Mouse (Mus musculus) heart, postnatal 25 days (tissue): ENCODE data around the gene Slco3a1. TPM values are rescaled to one million over a fixed set of nuclear protein-coding genes. Genes with fewer than 3 reads are reported as not detected.

Experiments used
- DNase-seq: peaks from one replicate; pipeline ENCODE4 v3.0.0; 2022; ENCODE audit warnings: low spot score
- intact Hi-C: fragments of 180-260 bp; cut with DNase I; formaldehyde crosslinking; loops from one replicate; pipeline ENCODE4 v1.15.1; 2025
- total RNA-seq, 2 experiments: library from RNA; stranded (reverse); gene quantifications; 2 replicates each; pipeline ENCODE4 v1.2.3; 2021

Slco3a1 gene
- 100 to 1,000 TPM in 1 of 2 experiments, 10 to 100 TPM in 1; 95.3 to 105 TPM for total RNA-seq

DNA sequence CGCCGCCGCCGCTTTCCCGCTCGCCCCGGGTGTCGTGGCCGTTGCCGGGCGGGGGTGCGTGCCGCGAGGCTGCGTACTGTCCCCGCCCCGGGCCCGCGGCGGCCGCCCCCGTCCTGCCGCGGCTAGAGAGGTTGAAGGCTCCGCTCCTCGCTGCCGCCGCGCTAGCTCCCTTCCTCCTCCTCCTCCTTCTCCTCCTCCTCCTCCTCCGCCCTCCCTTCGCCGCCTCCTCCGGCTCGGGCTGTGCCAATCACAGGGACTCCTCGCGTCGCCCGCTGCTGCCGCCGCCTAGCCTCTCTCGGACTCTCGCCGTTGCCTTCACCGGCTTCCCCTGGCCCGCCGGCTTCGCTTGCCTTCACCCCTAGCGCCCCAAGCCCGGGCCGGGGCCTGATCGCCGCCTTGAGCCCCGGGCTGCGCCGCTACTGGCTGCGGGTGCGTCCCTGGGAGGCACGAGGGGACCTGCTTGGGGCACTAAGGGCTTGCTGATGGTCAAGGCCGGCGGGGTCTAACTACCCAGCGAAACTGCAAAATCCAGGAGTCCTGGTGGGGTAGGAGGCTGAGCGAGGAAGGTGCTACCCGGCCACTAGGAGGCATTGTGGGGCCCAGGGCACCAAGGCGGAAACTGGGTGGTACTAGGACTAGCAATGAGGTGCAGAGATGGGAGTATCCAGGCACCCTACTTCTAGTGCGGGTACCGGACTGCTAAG, at the start of gene Slco3a1:
TSS of gene Slco3a1 (minus strand) at position 173 of the 704 bp plus-strand sequence.
- DNase-seq: peak; percentile 72

DNA sequence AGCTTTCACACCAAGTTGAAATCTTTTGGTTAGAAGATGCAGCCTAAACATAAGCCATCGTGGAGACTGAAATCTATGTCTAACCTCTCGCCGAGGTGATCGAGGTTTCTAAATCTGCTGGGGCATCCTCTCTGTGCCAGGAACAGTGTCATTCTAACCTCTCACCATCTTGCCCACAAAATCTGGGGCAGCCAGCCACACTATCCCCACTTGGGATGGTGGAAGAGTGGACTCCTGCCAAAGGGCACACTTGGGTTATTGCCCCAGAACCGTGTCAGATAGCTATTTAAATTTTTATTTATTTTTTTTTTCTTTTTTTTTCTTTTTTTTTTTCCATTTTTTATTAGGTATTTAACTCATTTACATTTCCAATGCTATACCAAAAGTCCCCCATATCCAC, 46.4 kb upstream of the Slco3a1 start:
- intact Hi-C loops: no loop called here
- DNase-seq: no peak

More for the DNA sequence above, at the start of gene Slco3a1:
- intact Hi-C loops: loop anchor here (2.0 to 10.0 kb wide), 6 partner anchors 82 to 558 kb away; no protein-coding TSS in a partner anchor

DNA sequence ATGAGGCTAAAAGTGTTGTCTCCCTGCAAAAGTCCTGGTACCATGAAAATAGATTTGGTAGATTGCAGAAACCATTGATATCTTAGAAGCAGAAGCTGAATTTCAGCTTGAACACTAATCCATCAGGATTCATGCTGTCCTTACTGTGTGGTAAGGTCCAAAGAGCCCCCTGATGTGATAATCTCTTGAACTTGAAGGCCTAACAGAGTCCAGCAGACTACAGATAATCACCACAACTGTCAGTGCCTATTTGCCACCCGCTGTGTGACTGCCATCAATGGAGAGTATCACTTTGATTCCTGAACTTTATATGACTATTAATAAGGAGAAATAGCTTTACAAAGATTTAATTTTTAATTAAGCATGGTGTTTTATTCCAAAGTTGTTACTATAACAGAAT, 24.8 kb upstream of the Slco3a1 start:
- no peak for DNase-seq
- intact Hi-C loops: no loop called here

DNA sequence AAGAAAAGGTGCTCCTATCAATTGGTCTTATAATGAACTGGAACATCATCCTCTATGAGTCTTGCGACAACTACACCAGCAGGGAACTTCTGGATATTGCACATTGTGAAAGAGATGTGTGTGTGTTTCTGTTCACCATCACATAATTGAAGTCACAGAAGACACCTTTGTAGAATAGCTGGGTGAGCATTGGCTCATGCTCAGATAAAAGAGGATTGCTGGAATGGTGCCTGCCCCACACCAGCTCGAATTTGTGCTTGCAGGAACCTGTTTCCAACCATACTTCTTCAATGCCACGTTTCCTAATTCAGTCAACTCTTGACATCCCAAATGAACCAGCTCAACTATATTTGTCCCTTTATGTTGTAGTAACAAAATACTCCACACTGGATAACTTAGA, 21.1 kb upstream of the Slco3a1 start:
- no peak for DNase-seq
- intact Hi-C loops: no loop called here

DNA sequence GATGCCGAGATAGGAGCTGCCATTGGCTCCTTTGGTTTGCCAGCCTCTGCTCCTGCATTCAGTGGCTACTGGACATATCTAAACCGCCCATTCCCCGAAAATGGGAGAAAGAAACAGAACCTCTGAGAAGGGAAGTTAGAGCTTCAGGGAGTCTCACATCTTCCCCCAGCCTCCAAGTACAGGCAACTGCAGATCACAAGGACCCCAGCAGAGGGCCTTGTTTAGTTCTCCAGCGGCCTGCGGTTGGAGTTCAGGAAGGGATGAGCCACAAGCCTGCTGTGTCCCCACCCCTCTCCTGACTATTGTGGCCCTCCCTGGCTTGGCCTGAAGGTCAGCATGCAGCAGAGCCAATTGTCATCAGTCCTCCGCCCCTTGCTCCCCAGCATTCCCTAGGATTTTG, 836 bp upstream of the Slco3a1 start:
- DNase-seq: peak; percentile 42
- intact Hi-C loops: loop anchor here (2.0 to 10.0 kb wide), 5 partner anchors 129 to 557 kb away; no protein-coding TSS in a partner anchor

DNA sequence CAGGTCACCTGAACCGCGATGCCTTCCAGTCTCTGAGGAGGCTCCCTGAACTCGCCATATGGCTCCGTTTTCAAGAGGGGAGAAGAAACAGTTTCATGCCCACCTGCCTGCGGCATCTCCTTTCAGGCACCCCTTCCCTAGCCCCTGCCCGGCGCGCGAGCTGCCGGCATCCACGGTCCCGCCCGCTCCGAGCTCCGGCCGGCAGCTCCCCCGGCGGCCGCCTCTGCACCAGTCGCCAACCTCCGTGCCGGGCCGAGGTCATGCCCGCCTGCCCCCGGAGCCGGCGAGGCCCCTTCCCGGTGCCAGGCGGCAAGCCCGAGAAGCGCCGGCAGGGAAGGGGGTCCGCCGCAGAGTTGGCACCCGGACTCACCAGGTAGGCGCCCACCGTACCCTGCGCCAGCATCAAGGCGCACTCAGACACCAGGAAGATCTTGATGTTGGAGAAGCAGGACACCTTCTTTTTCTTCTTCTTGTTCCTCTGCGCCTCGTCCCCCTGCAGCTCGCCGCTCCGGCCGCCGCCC, 479 bp downstream of the Slco3a1 start:
- intact Hi-C loops: loop anchor here (2.0 to 10.0 kb wide), 4 partner anchors 82 to 311 kb away; no protein-coding TSS in a partner anchor
- peak; percentile 17 for DNase-seq

DNA sequence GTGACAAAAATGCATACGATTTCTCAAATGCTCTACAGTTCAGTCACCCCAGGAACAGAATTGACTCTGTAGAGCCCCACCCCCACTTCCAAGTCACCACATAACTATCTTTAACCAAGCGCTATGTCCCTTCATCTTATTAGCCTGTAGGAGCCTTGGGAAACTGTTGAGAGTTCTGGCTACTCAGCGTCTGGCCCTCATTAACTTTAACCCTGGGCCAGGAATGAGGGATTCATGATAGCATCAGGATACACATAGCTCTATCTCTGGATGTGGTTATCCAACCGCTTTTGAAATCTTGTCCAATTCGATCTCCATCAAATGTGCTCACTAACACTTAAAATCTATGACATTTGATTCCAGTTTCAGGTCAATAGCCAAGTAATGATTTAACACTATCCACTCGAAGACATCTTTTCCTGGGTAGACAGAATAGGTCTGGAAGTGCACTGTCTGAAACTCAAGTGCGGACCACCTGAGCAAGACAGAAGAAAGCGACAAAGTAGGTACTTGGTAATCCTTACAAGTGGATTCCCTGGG, 1.4 kb downstream of the Slco3a1 start:
- intact Hi-C loops: loop anchor here (5.0 to 10.0 kb wide), 2 partner anchors 81 to 312 kb away; no protein-coding TSS in a partner anchor
- no peak for DNase-seq

DNA sequence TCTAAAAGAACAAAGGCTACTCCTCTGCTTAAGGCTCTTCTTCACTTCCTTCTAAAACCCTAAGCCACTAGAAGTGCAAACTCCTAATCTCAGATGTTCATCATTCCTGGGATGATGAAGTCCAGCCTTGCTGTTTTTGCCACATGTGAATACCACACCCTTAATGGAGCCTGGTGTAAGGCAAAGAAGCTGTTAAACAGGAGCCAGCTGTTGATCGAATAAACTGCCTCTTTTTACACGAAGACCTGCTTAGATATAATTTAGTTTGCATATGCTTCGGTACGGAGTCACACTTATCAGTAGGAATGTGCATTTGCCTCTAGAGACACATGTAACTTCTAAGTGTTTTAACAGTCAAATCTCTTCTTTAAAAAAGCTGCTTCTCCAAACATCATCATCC, 2.0 kb downstream of the Slco3a1 start:
- DNase-seq: no peak
- intact Hi-C loops: loop anchor here (5.0 to 10.0 kb wide), 2 partner anchors 80 to 312 kb away; no protein-coding TSS in a partner anchor

DNA sequence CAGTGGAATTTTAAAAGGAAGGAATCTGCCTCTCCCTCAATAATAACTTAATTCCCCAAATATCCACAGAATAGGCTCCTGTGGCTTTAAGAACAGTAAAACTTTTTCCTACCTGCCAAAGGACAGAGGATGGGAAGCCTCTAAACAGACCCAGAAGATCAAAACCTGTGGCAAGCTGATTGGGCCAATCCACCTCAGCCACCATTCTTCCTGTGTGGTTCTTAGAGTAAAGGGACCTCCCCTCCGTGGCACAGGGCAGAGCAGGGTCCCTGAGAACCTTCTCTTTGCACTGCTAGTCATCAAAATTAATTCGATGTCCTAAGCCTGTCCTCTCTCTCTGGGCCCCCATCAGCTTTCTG, 2.6 kb downstream of the Slco3a1 start:
- DNase-seq: no peak
- intact Hi-C loops: loop anchor here (5.0 to 10.0 kb wide), 2 partner anchors 80 to 313 kb away; no protein-coding TSS in a partner anchor

DNA sequence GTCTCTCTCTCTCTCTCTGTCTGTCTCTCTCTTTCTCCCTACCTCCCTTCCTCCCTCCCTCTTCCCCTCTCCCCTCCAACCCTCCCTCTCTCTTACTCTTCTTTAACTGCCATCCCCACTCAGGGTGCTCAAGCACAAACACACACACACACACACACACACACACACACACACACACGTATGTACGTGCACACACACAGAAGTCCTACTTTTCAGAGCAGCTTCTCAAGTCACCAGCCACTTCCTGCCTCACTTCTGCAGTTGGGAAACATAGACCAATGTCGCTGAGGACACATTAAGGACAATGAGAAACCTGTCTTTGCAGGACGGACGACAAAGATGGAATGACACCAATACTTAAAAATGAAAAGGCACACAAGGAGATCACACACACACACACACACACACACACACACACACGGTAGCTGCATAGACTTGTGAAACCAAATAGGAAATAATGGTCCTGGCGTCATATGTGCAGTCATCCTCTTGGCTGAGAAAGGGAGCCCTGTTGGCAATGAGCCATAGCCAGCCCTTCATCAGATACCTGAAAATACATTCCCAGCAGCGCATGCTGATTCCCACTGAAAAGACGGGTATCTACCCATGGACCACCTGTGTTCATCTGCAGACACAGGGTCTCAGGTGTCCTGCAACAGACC, 3.1 kb downstream of the Slco3a1 start:
- intact Hi-C loops: loop anchor here (5.0 to 10.0 kb wide), 2 partner anchors 79 to 313 kb away; no protein-coding TSS in a partner anchor
- no peak for DNase-seq

DNA sequence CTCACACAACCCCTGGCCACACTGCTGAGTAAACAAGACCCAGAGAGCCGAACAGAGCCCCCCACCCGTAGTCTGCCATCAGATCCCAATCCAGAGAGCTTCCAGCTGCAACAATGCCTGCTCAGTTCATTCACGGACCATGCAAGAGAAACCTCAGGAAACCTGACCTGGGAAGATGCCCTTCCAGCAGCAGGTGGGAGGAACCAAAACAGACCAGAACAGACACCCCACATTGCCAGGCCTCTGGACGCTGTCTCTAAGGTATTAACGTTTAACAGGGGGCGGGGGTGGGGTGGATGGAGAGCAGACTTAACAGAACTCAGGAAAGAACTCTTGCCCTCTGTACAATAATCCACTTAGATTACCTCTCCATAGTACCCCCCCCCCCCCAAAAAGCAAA, 4.9 kb downstream of the Slco3a1 start:
- no peak for DNase-seq
- intact Hi-C loops: loop anchor here (5.0 to 10.0 kb wide), 3 partner anchors 77 to 315 kb away; no protein-coding TSS in a partner anchor

DNA sequence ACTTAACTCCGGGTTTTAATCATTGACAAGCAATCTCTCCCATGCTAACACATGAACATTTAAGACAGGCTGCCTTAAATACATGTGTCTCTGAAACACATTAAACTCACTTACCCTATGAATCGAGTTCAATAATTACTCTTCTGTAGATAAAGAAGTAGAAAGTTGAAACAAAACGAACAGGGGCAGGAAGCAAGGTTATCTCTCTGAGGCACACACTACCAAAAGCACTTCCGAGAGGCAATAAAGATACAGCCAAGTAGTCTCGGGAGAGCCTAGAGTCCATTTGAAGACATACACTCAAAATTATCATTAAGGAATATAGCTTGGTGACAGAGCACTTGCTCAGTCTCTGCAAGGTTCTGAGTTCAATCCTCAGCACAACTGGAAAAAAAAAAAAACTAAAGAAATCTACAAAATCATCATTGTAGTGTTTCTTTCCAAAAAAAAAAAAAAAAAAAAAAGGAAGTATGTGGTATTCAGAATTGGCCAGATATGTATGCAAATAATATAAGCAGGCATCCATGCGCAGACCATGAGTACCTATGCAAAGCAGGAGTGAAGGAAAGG, 5.5 kb downstream of the Slco3a1 start:
- no peak for DNase-seq
- intact Hi-C loops: loop anchor here (5.0 kb wide), 1 partner anchor 87 kb away; no protein-coding TSS in a partner anchor

DNA sequence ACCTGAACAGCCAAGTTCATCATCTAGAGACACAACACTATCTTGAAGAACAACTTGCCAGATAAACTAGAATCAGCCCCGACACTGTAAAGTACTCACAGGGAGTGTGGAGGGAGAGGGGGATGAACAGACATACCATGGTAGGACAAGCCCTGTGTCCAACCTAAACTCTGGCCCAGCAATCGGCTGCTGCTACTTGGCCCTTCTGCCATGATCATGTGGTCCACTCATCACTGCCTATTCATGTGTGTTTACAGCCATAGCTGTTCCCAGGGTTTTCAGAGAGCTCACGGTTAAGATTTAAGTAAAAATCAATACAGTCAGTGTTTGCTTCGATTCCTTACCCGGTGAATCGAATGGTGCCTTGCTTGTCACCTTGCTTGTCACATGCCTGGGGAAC, 7.9 kb downstream of the Slco3a1 start:
- no peak for DNase-seq
- intact Hi-C loops: loop anchor here (5.0 kb wide), 1 partner anchor 84 kb away; no protein-coding TSS in a partner anchor

DNA sequence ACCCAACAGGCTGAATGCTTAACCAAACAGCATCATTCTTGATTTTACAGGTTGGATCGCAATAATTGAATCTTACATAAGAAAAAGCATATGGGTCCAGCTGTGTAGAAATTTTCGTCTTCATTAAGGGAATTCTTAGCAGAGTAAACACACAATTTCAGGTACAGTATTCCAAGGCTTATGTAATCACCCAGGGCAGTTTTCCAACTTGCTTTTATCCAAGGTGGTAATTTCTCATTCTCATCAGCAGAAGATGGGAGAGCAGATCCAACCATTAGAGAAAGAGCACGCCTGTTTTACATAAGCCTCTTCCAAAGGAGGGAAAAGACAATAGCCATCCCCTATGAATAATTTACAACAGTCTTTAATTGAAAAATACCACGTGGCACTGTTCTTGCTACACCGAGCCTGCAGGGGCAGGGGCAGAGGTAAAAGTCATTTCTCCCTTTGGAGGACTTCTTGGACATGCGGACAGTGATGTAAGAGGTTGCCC, 9.0 kb downstream of the Slco3a1 start:
- intact Hi-C loops: loop anchor here (5.0 kb wide), 1 partner anchor 83 kb away; no protein-coding TSS in a partner anchor
- DNase-seq: no peak

DNA sequence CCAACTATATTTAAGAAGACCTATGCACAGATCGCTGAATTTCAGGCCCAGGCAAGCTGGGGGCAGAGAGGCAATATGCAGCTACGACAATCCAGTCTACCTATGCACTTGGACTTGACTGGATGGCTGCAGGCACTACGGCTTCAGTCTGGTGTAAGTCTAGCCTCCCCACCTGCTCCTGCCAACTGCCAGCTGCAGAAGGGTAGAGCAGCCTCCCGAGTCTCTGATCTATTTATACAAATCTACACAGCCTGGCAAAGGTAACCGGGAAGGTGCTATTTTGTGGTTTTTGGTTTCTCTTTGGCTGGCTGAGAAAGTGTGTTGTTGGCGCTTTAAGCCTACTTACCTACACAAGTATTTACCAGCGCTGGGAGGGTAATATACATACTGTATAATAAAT, 10.3 kb downstream of the Slco3a1 start:
- no peak for DNase-seq
- intact Hi-C loops: no loop called here

DNA sequence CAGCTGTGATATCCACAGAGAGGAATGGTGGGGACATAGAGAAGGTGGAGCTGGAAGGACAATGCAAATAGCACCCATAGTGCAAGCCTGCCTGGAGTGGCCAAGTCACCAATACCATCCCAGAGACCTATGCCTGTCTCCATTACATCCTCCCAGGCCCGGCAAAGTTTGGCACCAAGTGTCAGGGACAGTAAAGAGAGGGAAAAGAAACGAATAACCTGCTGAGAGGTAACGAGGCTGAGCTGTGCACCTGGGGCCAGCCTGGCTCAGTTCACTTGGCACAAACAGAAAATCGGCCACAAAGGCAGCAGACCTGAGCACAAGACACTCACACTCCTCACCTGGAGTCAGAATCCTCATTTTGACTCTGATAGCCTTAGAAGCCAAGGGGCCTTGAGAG, 12.6 kb downstream of the Slco3a1 start:
- DNase-seq: no peak
- intact Hi-C loops: no loop called here

DNA sequence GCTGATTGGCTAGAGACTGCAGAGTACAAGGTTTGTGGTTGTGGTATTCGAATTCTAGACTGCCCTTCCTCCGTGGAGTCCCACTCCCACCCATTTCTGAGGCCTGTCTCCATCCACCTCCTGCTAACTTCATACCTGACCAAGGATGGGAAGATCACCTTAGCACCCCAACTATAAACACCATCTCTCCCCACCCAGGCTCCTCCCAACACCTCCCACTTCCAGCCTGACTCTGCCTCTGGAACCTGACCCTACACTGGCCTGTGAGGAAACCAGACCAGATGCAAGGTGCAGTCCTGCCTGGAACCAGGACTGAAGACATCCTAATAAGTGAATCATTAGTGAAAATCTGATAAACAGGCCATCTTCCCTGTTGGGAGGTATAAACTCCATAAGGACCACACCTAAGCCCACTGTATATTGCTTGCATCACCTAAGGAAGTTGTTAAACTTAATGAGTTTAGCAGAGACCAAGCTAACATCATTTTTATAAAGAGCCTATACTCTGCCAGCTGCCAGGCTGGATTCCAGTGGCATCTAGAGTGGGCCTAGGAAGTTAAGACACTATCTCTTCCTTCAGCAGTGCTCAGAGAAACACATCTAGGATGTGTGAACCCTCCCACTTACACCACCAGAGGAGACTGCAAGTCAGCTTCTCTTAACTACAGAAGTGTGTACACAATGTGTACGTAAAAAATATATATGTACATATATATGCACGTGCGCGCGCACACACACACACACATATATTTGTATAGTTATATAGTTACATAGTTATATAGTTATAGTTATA, 13.5 kb downstream of the Slco3a1 start:
- intact Hi-C loops: no loop called here
- DNase-seq: no peak

DNA sequence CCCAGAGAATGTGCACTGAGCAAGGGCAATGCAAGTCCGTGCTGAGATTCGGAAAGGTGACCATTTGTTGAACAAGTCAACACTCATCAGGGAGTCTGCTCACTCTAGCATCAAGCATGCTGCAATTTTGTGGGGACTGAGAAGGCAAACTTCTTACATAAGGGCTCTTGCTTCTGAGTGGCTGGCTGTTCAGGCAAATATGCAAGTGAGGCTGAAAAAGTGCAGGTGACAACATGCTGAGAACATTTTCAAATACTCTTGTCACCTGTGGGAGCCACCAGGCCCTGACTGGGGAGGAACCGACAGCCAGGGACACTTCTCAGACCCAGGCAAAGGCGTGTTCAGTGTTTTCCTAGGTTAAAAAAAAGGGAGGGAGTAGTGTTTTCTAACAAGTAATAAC, 18.4 kb downstream of the Slco3a1 start:
- intact Hi-C loops: no loop called here
- no peak for DNase-seq

DNA sequence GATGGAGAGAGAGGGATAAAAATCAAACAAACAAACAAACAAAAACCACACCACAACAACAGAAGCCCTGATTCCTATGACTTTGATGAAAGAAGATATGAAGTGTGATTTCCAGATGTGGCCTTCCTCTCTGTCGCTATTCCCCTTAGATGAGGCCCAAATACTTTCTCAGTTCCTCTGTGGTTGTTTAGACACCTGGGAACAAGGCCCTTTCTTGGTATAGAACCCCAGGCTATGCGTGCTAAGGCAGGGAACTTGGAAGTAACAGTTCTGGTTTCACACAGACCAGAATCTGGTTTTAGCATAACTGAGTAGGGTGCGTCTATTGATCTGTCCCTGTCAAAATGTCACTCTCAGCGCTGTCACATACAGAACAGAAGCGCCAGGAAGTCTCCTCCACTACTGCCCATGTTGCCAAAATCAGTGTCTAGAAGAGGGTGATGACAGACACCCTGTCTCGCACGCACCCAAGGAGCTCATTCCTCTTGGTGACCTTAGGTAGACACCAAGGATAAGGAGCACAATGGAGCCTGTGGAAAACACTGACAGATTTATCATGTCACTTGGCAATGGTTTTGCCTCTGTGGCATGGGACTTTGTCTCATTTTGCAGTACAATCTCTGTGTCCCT, 23.0 kb downstream of the Slco3a1 start:
- intact Hi-C loops: no loop called here

More for the DNA sequence above, 23.0 kb downstream of the Slco3a1 start:
- DNase-seq: no peak
